Mouse (Mus musculus) neural tube, embryonic 13.5 days (tissue): ENCODE results near the gene D630045J12Rik. TPM values are rescaled to one million over a fixed set of nuclear protein-coding genes. Genes with fewer than 3 reads are reported as not detected.

Experiments
- ATAC-seq: fragments of 200-750 bp; cut with Nextera tagmentation; 2 replicates; pipeline ENCODE4 v1.8.0; 2017; ENCODE audit warnings: low read depth, mild to moderate bottlenecking, moderate TSS enrichment, moderate library complexity
- H3K27ac ChIP-seq: fragments of 300-500 bp; sonication (generic); replicated peaks from 2 replicates; pipeline ENCODE4 v1.5.1; 2015; ENCODE audit warnings: moderate library complexity, mild to moderate bottlenecking, inconsistent platforms
- H3K27me3 ChIP-seq: fragments of 300-500 bp; sonication (generic); 2 replicates; pipeline ENCODE4 v1.6.1; 2015; ENCODE audit warnings: mild to moderate bottlenecking, inconsistent platforms
- H3K36me3 ChIP-seq: fragments of 300-500 bp; sonication (generic); 2 replicates; pipeline ENCODE4 v1.6.1; 2015; ENCODE audit warnings: mild to moderate bottlenecking, inconsistent platforms
- H3K4me1 ChIP-seq: fragments of 300-500 bp; sonication (generic); replicated peaks from 2 replicates; pipeline ENCODE4 v1.6.1; 2015; ENCODE audit warnings: inconsistent platforms
- H3K4me2 ChIP-seq: fragments of 300-500 bp; sonication (generic); 2 replicates; pipeline ENCODE4 v1.6.1; 2015; ENCODE audit warnings: inconsistent platforms, mild to moderate bottlenecking, moderate library complexity
- H3K4me3 ChIP-seq: fragments of 300-500 bp; sonication (generic); 2 replicates; pipeline ENCODE4 v1.5.1; 2015; ENCODE audit warnings: mild to moderate bottlenecking, inconsistent platforms
- H3K9ac ChIP-seq: fragments of 300-500 bp; sonication (generic); 2 replicates; pipeline ENCODE4 v1.6.1; 2015; ENCODE audit warnings: moderate library complexity, mild to moderate bottlenecking, inconsistent platforms
- H3K9me3 ChIP-seq: fragments of 300-500 bp; sonication (generic); 2 replicates; pipeline ENCODE4 v1.6.1; 2016; ENCODE audit warnings: inconsistent platforms
- WGBS: fragments of 180-500 bp; shearing (Covaris S2); methylation state at CpG from one replicate; pipeline ENCODE4 v1.1.7; 2015; 5-methylcytosine and 5-hydroxymethylcytosine counted together
- polyA plus RNA-seq: library from polyadenylated mRNA; unstranded; fragments of >200 nt; fragmentation: Nextera tagmentation; extraction: Ambion mirVana; gene quantifications from 2 replicates; pipeline ENCODE4 v1.2.1, GENCODE M21; 2015

D630045J12Rik gene
- polyA plus RNA-seq, 1 experiment from 2014 or later: 14.6 TPM

GRCm38 (mm10) chr6:38256793-38257192 is 3.0 kb upstream of the D630045J12Rik start:
- WGBS: 93% methylated on average over 4 of the region's 4 CpGs
- no peak overlapping the region for H3K4me3 ChIP-seq
- no peaks in the 10 kb centered on the region for H3K27me3 ChIP-seq
- no peaks in the 10 kb centered on the region for H3K36me3 ChIP-seq
- no peaks in the 10 kb centered on the region for H3K9me3 ChIP-seq
- no peak overlapping the region for H3K9ac ChIP-seq
- H3K4me1 ChIP-seq: peaks cover 18% of the 10 kb centered on the region
- ATAC-seq: no peak
- no peak overlapping the region for H3K4me2 ChIP-seq
- no peak overlapping the region for H3K27ac ChIP-seq

GRCm38 (mm10) chr6:38255794-38256193 is 2.0 kb upstream of the D630045J12Rik start:
- Histone ChIP-seq H3K36me3 (no peaks in the 10 kb centered on the region), H3K27ac (no peak overlapping the region), H3K9ac (no peak overlapping the region), H3K4me2 (no peak overlapping the region), H3K4me3 (no peak overlapping the region), H3K9me3 (no peaks in the 10 kb centered on the region), H3K4me1 (peaks cover 28% of the 10 kb centered on the region), H3K27me3 (no peaks in the 10 kb centered on the region)
- WGBS: 57% methylated on average over 2 of the region's 2 CpGs
- no peak for ATAC-seq

DNA sequence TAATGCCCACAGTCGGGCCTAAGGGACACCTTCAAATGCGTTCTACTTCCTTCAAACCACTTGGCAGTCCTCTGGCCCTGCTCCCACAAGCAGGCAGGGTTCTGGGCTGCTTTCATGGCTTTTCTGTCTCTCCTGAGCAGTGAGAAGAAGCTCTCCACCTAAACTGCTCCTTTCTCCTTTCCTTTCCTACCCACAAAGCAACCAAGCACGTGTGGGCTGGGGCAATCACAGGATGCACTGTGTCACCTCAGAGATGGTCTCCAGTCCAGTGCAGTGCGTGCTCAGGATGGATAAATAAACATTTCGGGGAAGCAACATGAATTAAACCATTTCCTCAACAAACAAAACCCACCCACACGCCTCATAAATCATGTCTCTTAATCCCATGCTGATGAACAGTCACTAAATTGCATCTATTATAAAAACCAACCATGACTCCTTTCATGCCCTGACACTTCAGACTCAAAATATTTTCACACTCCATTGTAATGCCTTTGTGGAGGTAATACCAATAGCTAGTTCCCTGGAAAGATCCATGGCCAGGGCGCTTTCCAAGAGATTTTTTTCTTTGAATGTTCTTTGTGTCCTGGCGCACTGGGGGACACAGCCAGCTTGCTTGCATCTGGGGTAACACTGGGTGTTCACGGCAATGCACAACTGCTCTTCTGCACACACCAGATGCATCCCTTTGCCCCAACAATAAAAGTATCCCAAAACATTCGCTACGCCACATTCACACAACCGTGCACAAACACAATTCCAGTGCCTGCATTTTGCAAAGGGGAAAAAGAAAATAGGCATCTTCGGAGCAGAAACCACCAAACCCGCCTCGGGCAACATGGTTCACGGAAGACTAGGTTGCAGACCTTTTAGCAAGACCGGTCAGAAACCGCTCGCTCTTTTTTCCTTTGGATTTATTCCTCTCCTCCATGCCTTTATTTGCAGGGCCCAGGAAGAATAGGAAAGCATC is 758 bp downstream of the D630045J12Rik start:
- no peaks in the 10 kb centered on the region for H3K9me3 ChIP-seq
- H3K4me2 ChIP-seq: peak overlapping the region; percentile 73
- H3K9ac ChIP-seq: peak overlapping the region; percentile 99
- no peaks in the 10 kb centered on the region for H3K27me3 ChIP-seq
- peak; percentile 54 for ATAC-seq
- peak overlapping the region; percentile 90 for H3K4me3 ChIP-seq
- H3K27ac ChIP-seq: peak overlapping the region; percentile 98
- no peaks in the 10 kb centered on the region for H3K36me3 ChIP-seq
- 3% methylated on average over 19 of the region's 19 CpGs for WGBS
- peaks cover 54% of the 10 kb centered on the region for H3K4me1 ChIP-seq

- peak overlapping the region; percentile 90 for H3K4me3 ChIP-seq
- WGBS: 64% methylated on average over 10 of the region's 10 CpGs
- H3K27me3 ChIP-seq: no peaks in the 10 kb centered on the region
- H3K4me1 ChIP-seq: peaks cover 63% of the 10 kb centered on the region
- no peak for ATAC-seq
- peak overlapping the region; percentile 73 for H3K4me2 ChIP-seq
- H3K9me3 ChIP-seq: no peaks in the 10 kb centered on the region
- peak overlapping the region; percentile 98 for H3K27ac ChIP-seq
- H3K36me3 ChIP-seq: no peaks in the 10 kb centered on the region
- H3K9ac ChIP-seq: peak overlapping the region; percentile 99
Measured at GRCm38 (mm10) chr6:38252139-38252538, 1.7 kb downstream of the D630045J12Rik start.

DNA sequence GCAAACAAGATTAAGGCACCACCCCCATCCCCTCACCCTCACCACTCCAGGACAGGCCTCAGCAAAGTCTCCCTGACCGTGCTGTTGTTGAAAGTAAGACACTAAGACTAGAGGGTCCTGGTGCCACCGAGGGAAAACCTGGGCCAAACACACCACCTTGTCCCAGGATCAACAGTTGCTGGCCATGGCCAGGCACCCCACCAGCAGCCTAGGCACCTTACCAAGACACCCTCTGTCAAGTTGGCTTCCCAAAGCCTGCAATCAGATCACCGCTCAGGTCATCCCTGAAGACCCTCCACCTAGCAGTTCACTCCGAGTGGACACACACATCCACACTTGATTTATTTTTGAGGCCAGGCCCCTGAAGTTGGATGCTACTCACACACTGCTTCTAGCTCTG is 2.3 kb downstream of the D630045J12Rik start:
- WGBS: 56% methylated on average over 4 of the region's 4 CpGs
- no peaks in the 10 kb centered on the region for H3K36me3 ChIP-seq
- no peak overlapping the region for H3K27ac ChIP-seq
- H3K9ac ChIP-seq: peak overlapping the region; percentile 99
- ATAC-seq: no peak
- peaks cover 67% of the 10 kb centered on the region for H3K4me1 ChIP-seq
- H3K9me3 ChIP-seq: no peaks in the 10 kb centered on the region
- H3K4me3 ChIP-seq: peak overlapping the region; percentile 90
- peak overlapping the region; percentile 73 for H3K4me2 ChIP-seq
- H3K27me3 ChIP-seq: no peaks in the 10 kb centered on the region

GRCm38 (mm10) chr6:38247362-38247761 is 6.4 kb downstream of the D630045J12Rik start:
- H3K4me1 ChIP-seq: peaks cover 85% of the 10 kb centered on the region
- H3K4me3 ChIP-seq: no peak overlapping the region
- no peaks in the 10 kb centered on the region for H3K36me3 ChIP-seq
- H3K9ac ChIP-seq: no peak overlapping the region
- no peak overlapping the region for H3K27ac ChIP-seq
- no peak for ATAC-seq
- no peaks in the 10 kb centered on the region for H3K27me3 ChIP-seq
- 88% methylated on average over 4 of the region's 4 CpGs for WGBS
- no peak overlapping the region for H3K4me2 ChIP-seq
- no peaks in the 10 kb centered on the region for H3K9me3 ChIP-seq

DNA sequence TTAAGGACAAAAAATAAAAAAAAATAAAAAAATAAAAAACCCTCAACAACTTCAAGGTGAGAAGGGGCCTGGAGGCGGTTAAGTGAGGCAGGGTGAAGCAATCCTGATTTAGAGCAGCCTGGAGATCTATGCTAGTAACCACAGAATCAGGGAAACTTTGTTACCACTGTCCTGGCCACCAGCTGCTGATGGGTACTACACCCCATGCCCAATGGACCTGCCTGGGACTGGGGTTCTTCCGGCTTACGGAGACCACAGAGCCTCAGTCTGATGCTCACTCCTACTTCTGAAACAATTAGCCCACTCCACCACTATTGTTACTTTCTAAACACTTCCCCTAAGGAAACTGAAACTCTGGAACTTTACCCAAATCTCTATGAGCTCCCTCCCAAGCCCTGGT is 9.0 kb downstream of the D630045J12Rik start:
- ATAC-seq: no peak
- no peak overlapping the region for H3K27ac ChIP-seq

GRCm38 (mm10) chr6:38244167-38244566 is 9.6 kb downstream of the D630045J12Rik start:
- Histone ChIP-seq H3K9ac (no peak overlapping the region), H3K27ac (no peak overlapping the region), H3K36me3 (no peaks in the 10 kb centered on the region), H3K4me3 (no peak overlapping the region), H3K9me3 (no peaks in the 10 kb centered on the region), H3K4me2 (no peak overlapping the region), H3K27me3 (no peaks in the 10 kb centered on the region), H3K4me1 (peaks cover 81% of the 10 kb centered on the region)
- no peak for ATAC-seq
- WGBS: 71% methylated on average over 3 of the region's 3 CpGs

More for the DNA sequence above, 9.0 kb downstream of the D630045J12Rik start:
- 89% methylated on average over 3 of the region's 3 CpGs for WGBS
- Histone ChIP-seq H3K27me3 (no peaks in the 10 kb centered on the region), H3K4me1 (peaks cover 84% of the 10 kb centered on the region), H3K9me3 (no peaks in the 10 kb centered on the region), H3K36me3 (no peaks in the 10 kb centered on the region), H3K4me2 (no peak overlapping the region), H3K9ac (no peak overlapping the region), H3K4me3 (no peak overlapping the region)

GRCm38 (mm10) chr6:38242833-38243232 is 11.0 kb downstream of the D630045J12Rik start:
- peak overlapping the region; percentile 18; the same call in 1 of the 2 replicates for H3K27ac ChIP-seq
- H3K4me2 ChIP-seq: no peak overlapping the region
- no peaks in the 10 kb centered on the region for H3K36me3 ChIP-seq
- H3K4me3 ChIP-seq: no peak overlapping the region
- H3K9ac ChIP-seq: no peak overlapping the region
- WGBS: 86% methylated on average over 5 of the region's 5 CpGs
- no peak for ATAC-seq
- no peaks in the 10 kb centered on the region for H3K27me3 ChIP-seq
- 0 out of 2 replicates have a peak, but pooled peaks cover under 1% of the 10 kb centered on the region for H3K9me3 ChIP-seq
- H3K4me1 ChIP-seq: peaks cover 68% of the 10 kb centered on the region

DNA sequence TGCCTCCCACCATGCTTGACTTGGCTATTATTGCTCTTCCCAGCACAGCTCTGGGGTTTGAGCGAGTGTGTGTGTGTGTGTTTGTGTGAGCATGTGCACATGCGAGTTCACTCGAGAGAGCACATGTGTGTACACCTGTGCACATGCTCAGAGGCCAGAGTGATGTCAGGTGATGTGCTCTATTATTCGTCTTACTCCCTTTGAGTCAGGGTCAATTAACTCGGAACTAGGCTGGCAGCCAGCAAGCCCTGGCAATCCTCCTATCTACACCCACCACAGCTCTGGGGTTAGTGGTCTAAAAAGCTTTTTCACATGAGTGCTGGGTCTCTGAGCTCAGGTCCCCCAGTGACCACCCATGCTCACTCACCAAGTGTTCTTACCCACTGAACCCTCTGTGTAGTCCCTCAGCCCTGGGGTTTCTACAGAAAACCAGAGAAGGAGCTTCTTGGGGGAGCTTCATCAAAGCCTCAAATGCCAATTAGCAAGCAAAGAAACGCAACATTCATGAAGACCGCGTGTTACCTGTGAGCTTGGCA is 11.4 kb downstream of the D630045J12Rik start:
- peak; percentile 30; the same call in 1 of the 2 replicates for ATAC-seq
- H3K9ac ChIP-seq: no peak overlapping the region
- peak overlapping the region; percentile 18; the same call in 1 of the 2 replicates for H3K27ac ChIP-seq
- H3K36me3 ChIP-seq: no peaks in the 10 kb centered on the region
- no peak overlapping the region for H3K4me3 ChIP-seq
- no peaks in the 10 kb centered on the region for H3K27me3 ChIP-seq
- 74% methylated on average over 8 of the region's 8 CpGs for WGBS
- 0 out of 2 replicates have a peak, but pooled peaks cover 3% of the 10 kb centered on the region for H3K9me3 ChIP-seq
- H3K4me2 ChIP-seq: no peak overlapping the region
- H3K4me1 ChIP-seq: peaks cover 63% of the 10 kb centered on the region

DNA sequence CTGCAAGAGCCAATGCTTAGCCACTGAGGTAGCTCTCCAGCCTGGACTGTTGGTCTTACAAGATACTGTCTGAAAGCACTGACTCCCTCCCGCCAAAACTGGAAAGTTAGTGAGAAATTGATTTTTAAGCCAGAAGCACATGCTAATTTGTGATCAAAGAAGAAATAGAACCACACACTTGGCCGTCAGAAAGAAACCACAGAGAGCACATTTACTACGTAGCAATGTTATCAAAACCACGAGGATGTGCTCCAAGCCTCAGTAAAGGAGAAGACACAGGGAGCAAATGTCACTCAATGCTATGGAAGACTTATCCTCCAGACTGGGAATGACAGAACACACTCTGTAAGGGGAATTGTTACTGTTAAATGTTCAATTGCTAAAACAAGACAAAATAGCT is 12.3 kb downstream of the D630045J12Rik start:
- Histone ChIP-seq H3K4me1 (peaks cover 57% of the 10 kb centered on the region), H3K27ac (no peak overlapping the region), H3K4me3 (no peak overlapping the region), H3K27me3 (no peaks in the 10 kb centered on the region), H3K36me3 (no peaks in the 10 kb centered on the region), H3K9me3 (0 out of 2 replicates have a peak, but pooled peaks cover 3% of the 10 kb centered on the region), H3K9ac (no peak overlapping the region), H3K4me2 (no peak overlapping the region)
- 87% methylated on average over 4 of the region's 4 CpGs for WGBS
- no peak for ATAC-seq

DNA sequence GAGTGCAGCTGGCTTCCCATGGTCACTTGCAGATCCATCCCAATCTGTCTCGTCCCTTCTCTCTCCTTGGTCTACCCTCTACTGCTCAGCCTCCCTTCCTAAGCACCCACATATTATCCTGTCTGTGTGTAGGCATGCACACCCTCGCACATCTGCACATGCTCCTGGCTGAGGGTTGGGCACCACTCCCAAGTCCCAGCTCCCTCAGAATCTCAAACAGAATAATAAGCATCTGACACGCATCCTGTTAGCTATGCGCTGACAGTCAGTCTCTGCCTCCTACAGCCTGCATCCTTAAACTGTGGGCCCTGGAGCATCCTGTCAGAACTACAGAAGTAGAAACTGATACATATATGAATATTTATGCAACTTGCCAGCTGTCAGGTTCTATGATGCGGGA is 13.2 kb downstream of the D630045J12Rik start:
- Histone ChIP-seq H3K4me2 (no peak overlapping the region), H3K36me3 (no peaks in the 10 kb centered on the region), H3K27me3 (no peaks in the 10 kb centered on the region), H3K27ac (no peak overlapping the region), H3K9ac (no peak overlapping the region), H3K4me3 (no peak overlapping the region), H3K4me1 (peaks cover 56% of the 10 kb centered on the region), H3K9me3 (0 out of 2 replicates have a peak, but pooled peaks cover 3% of the 10 kb centered on the region)
- ATAC-seq: no peak
- WGBS: 86% methylated on average over 5 of the region's 5 CpGs
